Mouse (Mus musculus): ENCODE data around the gene Zdhhc17.

Gene Zdhhc17

DNA sequence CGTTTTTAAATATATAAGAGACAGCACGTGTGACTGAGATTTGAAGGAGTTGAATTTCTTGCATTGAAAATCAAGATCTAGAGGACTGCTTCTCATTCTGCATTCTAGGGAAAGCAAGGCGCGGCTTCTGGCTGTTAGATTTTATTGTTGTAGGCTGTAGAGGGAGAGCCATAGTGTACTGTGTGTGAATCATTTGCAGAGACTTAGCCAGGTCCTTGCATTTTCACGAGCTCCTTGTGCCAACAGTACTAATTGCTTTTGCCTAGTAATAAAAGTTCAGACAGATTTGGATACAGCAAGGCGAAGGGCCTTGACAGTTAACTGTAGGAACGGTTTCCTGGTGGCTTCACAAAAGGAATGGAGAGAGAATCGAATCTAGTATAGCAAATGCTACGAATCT lies 87.3 kb downstream of the Zdhhc17 start:
- in situ Hi-C loops (cut with MboI, MseI), result no loop called here

DNA sequence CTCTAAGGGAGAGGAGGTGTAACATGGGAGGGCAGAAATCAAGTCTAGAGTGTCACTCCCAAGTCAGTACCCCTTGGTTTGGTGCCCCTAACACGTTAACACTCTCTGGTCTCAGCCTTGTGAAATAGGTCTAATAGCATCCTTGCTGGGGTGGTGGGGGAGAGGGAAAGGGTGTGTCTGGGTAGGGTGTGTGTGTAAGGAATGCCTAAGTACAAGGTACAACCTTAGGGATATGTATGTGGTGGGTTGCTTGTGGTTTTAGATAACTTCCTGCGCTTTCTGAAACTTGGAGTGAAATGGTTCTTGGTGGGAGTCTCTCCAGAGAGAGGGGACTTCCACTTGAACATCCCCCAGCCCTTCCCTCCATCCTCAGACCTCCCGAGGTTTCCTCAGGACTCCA lies 88.0 kb downstream of the Zdhhc17 start:
- in situ Hi-C loops (cut with MboI, MseI), result no loop called here

DNA sequence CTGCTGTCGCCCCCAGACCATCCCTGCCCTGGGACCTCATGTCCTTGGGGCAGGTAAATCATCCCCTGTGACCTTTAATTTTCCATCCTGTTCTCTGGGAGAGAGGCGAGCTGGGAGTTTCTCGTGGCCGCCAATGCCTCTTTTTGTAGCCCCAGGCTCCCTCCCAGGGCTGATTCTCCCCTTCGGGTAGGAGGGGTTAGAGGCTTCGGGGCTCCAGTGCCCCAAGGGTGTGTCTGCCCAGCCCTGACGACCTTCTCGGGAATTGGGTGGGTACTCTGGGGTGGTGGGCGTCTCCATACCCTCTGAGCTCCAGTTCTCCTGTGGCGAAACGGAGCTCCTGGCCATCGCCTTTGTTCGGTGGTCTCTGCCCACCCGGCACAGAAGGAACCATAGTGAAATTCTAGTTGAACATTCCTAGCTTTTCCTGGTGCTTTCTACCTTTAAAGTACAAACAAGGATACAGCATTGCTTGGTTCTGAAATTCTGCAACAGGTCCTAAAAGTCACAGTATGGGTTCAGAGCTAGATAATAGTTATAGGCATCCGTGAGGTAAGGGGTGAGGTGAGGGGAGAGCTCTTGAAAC lies 89.5 kb downstream of the Zdhhc17 start:
- in situ Hi-C loops (cut with MboI, MseI), result no loop called here

DNA sequence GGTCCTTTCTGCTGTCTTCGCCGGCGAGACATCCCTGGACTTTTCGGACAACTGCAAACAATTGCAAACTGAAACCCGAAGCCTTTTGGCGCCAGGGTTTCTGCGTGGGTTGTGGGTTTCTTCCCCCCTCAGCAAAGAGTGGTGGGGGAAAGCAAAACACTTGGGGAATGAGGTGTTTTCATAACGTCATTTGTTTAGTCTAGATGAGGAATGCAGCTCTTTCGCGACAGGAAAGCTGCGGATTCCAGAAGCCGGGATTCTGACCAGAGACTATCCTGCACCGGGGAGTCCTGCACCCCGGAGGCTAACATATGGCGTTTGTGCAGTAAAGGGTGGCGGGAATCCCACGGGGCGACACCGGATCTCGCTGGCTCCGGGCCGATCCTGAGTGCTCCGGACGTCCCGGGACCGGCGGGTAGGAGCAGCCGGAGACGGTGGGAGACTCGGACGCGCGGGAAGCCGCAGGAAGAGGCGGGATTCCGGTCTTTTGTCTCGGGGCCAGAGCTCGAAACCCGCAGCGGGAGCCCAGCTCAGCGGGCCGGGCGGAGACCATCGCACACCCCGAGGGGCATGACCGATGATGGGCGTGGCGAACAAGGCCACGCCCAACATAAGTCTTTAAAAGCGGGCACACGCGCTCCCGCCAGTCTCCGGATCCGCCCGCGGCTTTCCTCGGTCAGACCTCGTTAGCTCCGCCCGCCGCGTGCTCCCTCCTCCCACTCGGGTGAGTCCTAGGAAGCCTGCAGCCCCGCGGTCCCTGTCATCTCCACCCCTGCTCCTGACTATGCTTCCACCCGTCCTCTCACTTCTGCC lies 90.2 kb downstream of the Zdhhc17 start, which contains the start of gene Csrp2:
TSS of gene Csrp2 (plus strand) at position 259 of the 813 bp plus-strand sequence.
- in situ Hi-C loops (cut with MboI, MseI), result no loop called here

DNA sequence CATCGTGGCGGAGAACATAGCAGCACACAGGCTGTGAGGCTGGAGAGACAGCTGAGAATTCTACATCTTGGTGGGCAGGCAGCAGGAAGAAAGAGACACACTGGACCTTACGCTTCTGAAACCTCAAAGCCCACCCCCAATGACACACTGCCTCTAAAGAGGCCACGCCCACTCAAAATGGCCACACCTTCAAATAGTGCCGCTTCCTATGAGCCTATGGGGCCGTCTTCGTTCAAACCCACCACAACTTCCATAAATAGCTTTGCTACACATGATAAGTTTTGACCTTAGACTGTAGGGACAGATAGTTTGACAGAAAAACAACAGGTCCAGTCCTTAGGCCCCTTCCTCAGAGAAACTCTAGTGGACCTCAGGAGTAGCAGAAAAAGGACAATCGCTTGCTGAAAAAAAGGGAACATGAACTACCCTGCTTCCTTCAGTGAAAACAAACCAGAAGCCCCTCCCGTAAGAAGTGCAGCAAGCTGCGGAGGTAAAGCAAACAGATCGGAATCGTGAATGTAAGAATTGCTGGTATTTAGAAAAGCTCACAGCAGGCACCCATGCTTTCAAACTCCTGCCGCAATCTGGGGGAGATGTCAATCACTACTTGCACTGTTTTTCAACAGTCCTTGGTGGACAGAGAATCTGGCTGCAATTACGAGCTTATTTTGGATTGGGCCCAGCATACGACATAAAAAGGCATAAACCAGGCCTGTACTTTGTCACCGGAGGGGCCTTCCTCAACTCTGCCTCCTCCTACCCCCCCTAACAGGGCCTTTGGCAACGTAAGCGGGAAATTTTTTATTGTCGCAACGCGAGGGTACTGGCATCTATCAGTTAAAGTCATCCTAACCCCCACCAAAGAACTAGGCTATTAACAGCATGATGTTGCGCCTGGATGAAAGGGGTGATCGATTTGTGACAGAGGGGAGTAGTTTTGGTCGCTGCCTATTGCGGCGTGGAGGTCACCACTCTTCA lies 91.2 kb downstream of the Zdhhc17 start:
- in situ Hi-C loops (cut with MboI, MseI), result no loop called here

DNA sequence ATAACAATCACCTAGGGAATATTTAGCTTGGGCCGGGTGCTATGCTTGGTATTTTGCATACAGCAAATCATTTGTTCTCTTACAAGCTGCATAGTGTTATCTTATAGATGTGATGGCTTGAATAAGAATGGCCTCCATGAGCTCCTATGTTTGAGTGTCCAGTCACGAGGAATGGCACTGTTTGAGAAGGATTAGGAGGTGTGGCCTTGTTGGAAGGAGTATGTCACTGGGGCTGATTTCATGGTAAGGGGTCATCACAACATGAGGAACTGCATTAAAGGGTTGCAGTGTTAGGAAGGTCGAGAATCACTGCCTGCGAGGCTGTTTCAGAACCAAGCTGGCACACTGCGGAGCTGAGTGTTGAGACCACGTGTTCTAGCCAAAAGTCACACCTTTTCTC lies 92.4 kb downstream of the Zdhhc17 start:
- in situ Hi-C loops (cut with MboI, MseI), result no loop called here

DNA sequence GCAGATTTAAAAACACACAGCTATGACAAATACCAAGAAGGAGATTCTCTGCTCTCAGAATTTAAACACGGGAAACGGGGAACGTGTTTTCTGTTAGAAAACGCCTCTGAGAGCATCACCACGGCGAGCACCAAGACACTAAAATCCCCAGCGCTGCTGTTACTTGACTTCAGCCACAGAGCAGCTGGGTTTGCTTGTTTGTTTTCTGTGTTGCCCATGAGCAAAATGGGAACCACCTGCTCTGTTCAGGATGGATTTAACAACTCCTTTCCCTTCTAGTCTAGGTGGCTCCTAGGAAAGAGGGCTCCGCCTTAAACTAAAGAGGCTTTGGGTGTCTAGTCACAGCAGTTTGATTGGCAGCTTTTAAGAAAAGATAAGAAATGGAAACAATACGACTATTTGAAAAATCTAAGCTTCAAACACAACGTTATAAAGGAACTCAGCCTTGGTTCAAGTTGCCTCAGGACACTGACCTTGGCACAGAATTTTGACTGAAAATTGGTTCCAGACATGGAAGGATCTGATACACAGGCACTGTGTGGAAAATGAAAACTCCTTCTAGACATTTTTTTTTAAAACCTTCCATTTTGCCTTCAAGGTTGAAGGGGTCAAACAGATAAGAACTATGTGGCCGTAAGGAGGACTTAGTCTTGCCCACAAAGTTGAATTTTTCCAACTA lies 93.1 kb downstream of the Zdhhc17 start:
- in situ Hi-C loops (cut with MboI, MseI), result no loop called here

DNA sequence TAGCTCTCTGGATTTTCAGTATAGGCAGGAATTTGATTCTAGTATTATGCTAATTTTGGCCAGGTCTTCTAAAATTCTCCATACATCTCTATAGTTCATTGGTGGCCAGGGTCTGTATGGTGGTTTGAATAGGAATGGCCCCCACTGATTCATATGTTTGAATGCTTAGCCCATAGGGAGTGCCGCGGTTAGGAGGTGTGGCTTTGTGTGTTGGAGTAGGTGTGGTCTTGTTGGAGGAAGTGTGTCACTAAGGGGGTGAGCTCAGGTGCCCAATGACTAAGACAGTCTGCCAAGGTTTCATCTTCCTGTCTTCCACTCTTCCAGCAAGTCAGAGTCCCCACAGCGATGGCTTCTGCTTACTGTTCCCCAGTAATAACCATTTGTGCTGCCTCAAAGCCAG lies 106.1 kb downstream of the Zdhhc17 start:
- in situ Hi-C loops (cut with MboI, MseI), result no loop called here

DNA sequence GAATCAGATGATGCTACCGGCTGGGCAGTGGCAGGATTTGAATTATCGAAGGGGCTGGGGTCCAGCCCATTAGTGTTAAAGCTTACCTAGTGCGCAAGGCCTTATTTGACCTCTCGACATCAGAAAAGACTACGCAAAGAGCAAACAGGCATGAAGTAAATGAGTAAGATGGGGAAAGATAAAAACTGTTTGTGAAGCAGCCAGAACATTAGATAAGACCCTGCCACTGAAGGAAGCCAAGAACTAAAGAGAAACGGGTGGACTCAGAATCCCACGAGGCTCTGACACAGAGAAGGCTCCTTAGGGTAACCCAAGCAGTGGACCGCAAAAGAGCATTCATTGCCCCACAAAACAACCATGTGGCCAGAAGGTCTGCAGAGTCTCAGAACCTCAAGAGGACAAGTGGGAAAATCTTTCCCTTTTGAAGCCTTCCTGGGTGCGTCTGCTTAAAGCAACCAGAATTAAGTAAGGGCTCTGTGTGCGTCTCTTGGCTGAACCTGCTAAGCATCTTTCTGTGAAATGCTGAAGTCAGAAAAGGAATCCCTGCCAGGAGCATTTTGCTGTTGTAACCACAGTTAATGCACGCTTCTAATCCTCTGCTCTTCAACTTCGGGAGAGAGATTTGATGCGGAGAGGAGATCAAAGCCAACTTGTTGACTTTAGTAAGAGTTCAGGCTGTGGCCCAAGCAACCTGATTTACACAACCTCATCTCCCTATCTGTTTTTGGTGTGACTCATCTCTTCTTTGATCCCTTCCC lies 110.0 kb downstream of the Zdhhc17 start:
- in situ Hi-C loops (cut with MboI, MseI), result no loop called here

Data from regulatory T cell (primary cell).